ENCODE assay signal across 9 mouse cellular contexts in genomic region chr13:43795334-43795733, GRCm38 (mm10). TPM values are rescaled to one million over a fixed set of nuclear protein-coding genes. Genes with fewer than 3 reads are reported as not detected.
DNase-seq lines count a peak whose midpoint lies in the region; ATAC-seq and TF ChIP-seq lines count a peak whose summit lies in the region.
"Had no signal": no experiment of that assay in that cellular context is flagged by ENCODE, and none has a peak within 500 bp of the region (broad histone marks: within the 10 kb centered on the region; RNA-seq: fewer than 3 reads in every experiment).

No protein-coding gene starts in this region.

- no peaks in the 10 kb centered on the region for H3K27me3 ChIP-seq in hindbrain, embryonic 15.5 days
- H3K27me3 ChIP-seq in small intestine, adult 2 months (ENCODE audit: control insufficient read depth, insufficient read depth, low read length), result no peaks in the 10 kb centered on the region

- intact Hi-C loops in left cerebral cortex, postnatal 10 days (cut with DNase I), result loop anchor here (10.0 kb wide), 1 partner anchor 1179 kb away; no protein-coding TSS in a partner anchor

- no peak for DNase-seq in cerebellum, adult 9-10 months
- DNase-seq in left cerebral cortex, postnatal 10 days (ENCODE audit: extremely low spot score in 1 of 2, low spot score in 2 of 2), result peak; percentile 42 to 45
- no peak for DNase-seq in left cerebral cortex, adult 9 months (ENCODE audit: low spot score in 2 of 2)
- no peak for DNase-seq in ES-E14 (ENCODE audit: low read depth, low spot score)
- DNase-seq in urinary bladder, adult 2 months (ENCODE audit: low spot score), result no peak

- WGBS in hindbrain, embryonic 15.5 days, result 49% methylated on average over 8 of the region's 8 CpGs
- WGBS in small intestine, adult 2 months, result 28% methylated on average over 8 of the region's 8 CpGs

- H3K36me3 ChIP-seq in ES-E14 (ENCODE audit: control insufficient read depth, insufficient read depth, low read length, poor library complexity, severe bottlenecking), result no peaks in the 10 kb centered on the region
- H3K36me3 ChIP-seq in hindbrain, embryonic 15.5 days, result no peaks in the 10 kb centered on the region
- no peaks in the 10 kb centered on the region for H3K36me3 ChIP-seq in small intestine, adult 2 months (ENCODE audit: control insufficient read depth, insufficient read depth, low read length)
- H3K36me3 ChIP-seq: limb, embryonic 15.5 days had no signal

- no peak for TF ChIP-seq POLR2A in small intestine, adult 2 months (IDR thresholded peaks at IDR 0.05; ENCODE audit: low read depth, low read length)

- H3K9ac ChIP-seq in ES-E14 (ENCODE audit: insufficient read depth, low read depth, low read length, poor library complexity, severe bottlenecking), result no peak overlapping the region
- no peak overlapping the region for H3K9ac ChIP-seq in hindbrain, embryonic 15.5 days
- H3K9ac ChIP-seq: limb, embryonic 15.5 days had no signal

- ATAC-seq in cerebellum, adult (ENCODE audit: insufficient number of reproducible peaks, low FRiP score, low TSS enrichment), result 0 out of 2 replicates have a peak, but pooled peaks have one; percentile 50
- peak; percentile 59; the same call in 1 of the 2 replicates for ATAC-seq in hindbrain, embryonic 15.5 days (ENCODE audit: low FRiP score, low read depth)

- H3K4me1 ChIP-seq in ES-E14 (ENCODE audit: control insufficient read depth in 2 of 2, insufficient read depth in 2 of 2, low read length in 2 of 2, poor library complexity in 1 of 2), result no peaks in the 10 kb centered on the region
- H3K4me1 ChIP-seq in hindbrain, embryonic 15.5 days (replicated peaks), result no peaks in the 10 kb centered on the region
- no peaks in the 10 kb centered on the region; the same call in 1 of the 2 replicates for H3K4me1 ChIP-seq in small intestine, adult 2 months (ENCODE audit: control insufficient read depth, insufficient read depth, insufficient read length, low read length)

- no peak overlapping the region for H3K27ac ChIP-seq in ES-E14 (ENCODE audit: insufficient read depth, low read depth, low read length, poor library complexity, severe bottlenecking)
- no peak overlapping the region for H3K27ac ChIP-seq in hindbrain, embryonic 15.5 days (replicated peaks)
- no peak overlapping the region for H3K27ac ChIP-seq in small intestine, adult 2 months (ENCODE audit: insufficient read depth, low read depth, low read length)
- H3K27ac ChIP-seq: limb, embryonic 15.5 days had no signal

- H3K9me3 ChIP-seq in ES-E14 (ENCODE audit: control insufficient read depth, insufficient read depth, low read depth, low read length), result no peaks in the 10 kb centered on the region
- H3K9me3 ChIP-seq in hindbrain, embryonic 15.5 days, result no peaks in the 10 kb centered on the region
- H3K9me3 ChIP-seq: limb, embryonic 15.5 days had no signal

- TF ChIP-seq CTCF in small intestine, adult 2 months (IDR thresholded peaks at IDR 0.05; ENCODE audit: extremely low read depth, insufficient read length, insufficient replicate concordance, low read depth, low read length), result peak; percentile 55; the same call in 1 of the 2 replicates

- H3K4me3 ChIP-seq in ES-E14 (ENCODE audit: insufficient read depth in 1 of 2, low read depth in 1 of 2, low read length in 2 of 2, poor library complexity in 1 of 2, severe bottlenecking in 1 of 2), result no peak overlapping the region
- H3K4me3 ChIP-seq in hindbrain, embryonic 15.5 days, result no peak overlapping the region
- H3K4me3 ChIP-seq in small intestine, adult 2 months (ENCODE audit: low read depth, low read length), result no peak overlapping the region
- H3K4me3 ChIP-seq: limb, embryonic 15.5 days had no signal

- in situ Hi-C loops in ES-E14 (cut with MboI; ENCODE audit: low sequenced_read_pairs in 2 of 2, unreplicated experiment in 2 of 2), result no loop called here

- H3K4me2 ChIP-seq in hindbrain, embryonic 15.5 days, result no peak overlapping the region
- H3K4me2 ChIP-seq: limb, embryonic 15.5 days had no signal

TF ChIP-seq in ES-E14, 5 proteins besides CTCF, POLR2A, EP300 and RAD21:
- TF ChIP-seq ZC3H11A (IDR thresholded peaks at IDR 0.05; ENCODE audit: borderline replicate concordance, low read depth, low read length) (peak; percentile 15; the same call in 1 of the 2 replicates), ZNF384 (IDR thresholded peaks at IDR 0.05; ENCODE audit: low read depth, low read length) (no peak), CHD2 (IDR thresholded peaks at IDR 0.05; ENCODE audit: low read depth, low read length) (no peak), MAFK (IDR thresholded peaks at IDR 0.05; ENCODE audit: insufficient read depth, low read depth, low read length) (no peak), HCFC1 (IDR thresholded peaks at IDR 0.05; ENCODE audit: borderline replicate concordance, insufficient read depth, low read length) (no peak)
TF ChIP-seq in ES-E14: peak in this region for 1.

RNA-seq across cellular contexts. Expression of gene Cd83, which starts 10.8 kb away (rescaled TPM):
- total RNA-seq in left cerebral cortex, postnatal 10 days (2021), result 1 to 10 TPM; 7.7 to 8.3 TPM
- 0.26 and 0.76 TPM in 2 replicates for total RNA-seq in ES-E14 (2012; rRNA removed)
- polyA plus RNA-seq in hindbrain, embryonic 15.5 days (2015; fragmentation: Nextera tagmentation; extraction: Ambion mirVana), result 28.5 and 28.9 TPM in 2 replicates
- polyA plus RNA-seq in small intestine, adult 2 months (2012; rRNA removed), result 3.9 and 7.1 TPM in 2 replicates
- 3.5 and 5.4 TPM in 2 replicates for polyA plus RNA-seq in urinary bladder, adult 2 months (2012; rRNA removed)

Comparison
In these comparisons a context has a peak if more than half of its experiments do, and no peak if none do; other contexts are left out.
1. DNase-seq: peak in left cerebral cortex, postnatal 10 days (2 of 2); none in cerebellum, adult 9-10 months (single experiment), left cerebral cortex, adult 9 months (0 of 2), ES-E14 (single experiment) and urinary bladder, adult 2 months (single experiment).